Mouse (Mus musculus): ENCODE measurements around the gene Dlx6.

DNA sequence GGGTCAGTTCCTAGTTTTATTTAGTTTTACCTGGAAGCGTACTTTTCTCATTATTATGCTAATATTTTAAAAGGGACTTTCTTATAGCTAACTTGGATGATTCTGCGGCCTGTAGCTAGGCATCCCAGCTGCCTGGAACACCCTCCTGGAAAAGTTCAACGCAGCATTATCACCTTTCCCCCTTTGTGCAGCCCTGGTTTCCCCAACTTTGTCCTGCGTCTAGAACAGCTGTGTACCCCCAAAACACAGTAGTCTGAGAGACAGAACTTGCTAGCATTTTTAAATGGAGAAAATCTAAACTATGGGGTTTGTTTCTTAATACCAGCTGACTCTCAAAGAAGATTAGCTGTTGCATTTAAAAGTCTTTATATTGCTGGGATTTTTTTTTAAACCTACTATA, 14.6 kb upstream of the Dlx6 start:
- TF ChIP-seq CTCF (IDR thresholded peaks at IDR 0.05; ENCODE audit: low read depth) (no peak), EP300 (optimal IDR thresholded peaks at IDR 0.05) (no peak)

All from stomach, postnatal 0 days (tissue).